Mouse (Mus musculus) liver, embryonic 13.5 days (tissue): ENCODE results near the gene Trim7. TPM values are rescaled to one million over a fixed set of nuclear protein-coding genes. Genes with fewer than 3 reads are reported as not detected.
A peak's percentile ranks its signal among the peaks of the same experiment; 100 is the strongest.
"Not testable (repeated sequence)": the region's sequence is repeated elsewhere in the genome, so short reads cannot be mapped to it uniquely, and the experiment has no call there.

Experiments
- ATAC-seq: fragments of 200-750 bp; cut with Nextera tagmentation; 2 replicates; pipeline ENCODE4 v1.8.0; 2017; ENCODE audit warnings: low read depth, mild to moderate bottlenecking, moderate number of reproducible peaks, moderate library complexity
- DNase-seq: peaks from one replicate; pipeline ENCODE4 v3.0.0; 2022
- H3K27ac ChIP-seq: fragments of 300-500 bp; sonication (generic); 2 replicates; pipeline ENCODE4 v1.5.1; 2015; ENCODE audit warnings: moderate library complexity, mild to moderate bottlenecking, inconsistent platforms
- H3K27me3 ChIP-seq: fragments of 300-500 bp; sonication (generic); 2 replicates; pipeline ENCODE4 v1.6.1; 2015; ENCODE audit warnings: mild to moderate bottlenecking, inconsistent platforms
- H3K36me3 ChIP-seq: fragments of 300-500 bp; sonication (generic); 2 replicates; pipeline ENCODE4 v1.6.1; 2015; ENCODE audit warnings: mild to moderate bottlenecking, inconsistent platforms
- H3K4me1 ChIP-seq: fragments of 300-500 bp; sonication (generic); replicated peaks from 2 replicates; pipeline ENCODE4 v1.6.1; 2015; ENCODE audit warnings: inconsistent platforms
- H3K4me2 ChIP-seq: fragments of 300-500 bp; sonication (generic); 2 replicates; pipeline ENCODE4 v1.6.1; 2015; ENCODE audit warnings: inconsistent platforms, mild to moderate bottlenecking, moderate library complexity
- H3K4me3 ChIP-seq: fragments of 300-500 bp; sonication (generic); replicated peaks from 2 replicates; pipeline ENCODE4 v1.5.1; 2015; ENCODE audit warnings: mild to moderate bottlenecking, inconsistent platforms
- H3K9ac ChIP-seq: fragments of 300-500 bp; sonication (generic); 2 replicates; pipeline ENCODE4 v1.6.1; 2015; ENCODE audit warnings: mild to moderate bottlenecking, inconsistent platforms
- H3K9me3 ChIP-seq: fragments of 300-500 bp; sonication (generic); replicated peaks from 2 replicates; pipeline ENCODE4 v1.6.1; 2016; ENCODE audit warnings: inconsistent platforms
- WGBS: fragments of 180-500 bp; shearing (Covaris S2); methylation state at CpG from one replicate; pipeline ENCODE4 v1.1.7; 2015; ENCODE audit not compliant: insufficient replicate concordance; 5-methylcytosine and 5-hydroxymethylcytosine counted together
- polyA plus RNA-seq: library from polyadenylated mRNA; unstranded; fragments of >200 nt; fragmentation: Nextera tagmentation; extraction: Ambion mirVana; gene quantifications from 2 replicates; pipeline ENCODE4 v1.2.1, GENCODE M21; 2015

Gene Trim7
- polyA plus RNA-seq, 1 experiment from 2014 or later, result 0.06 TPM

DNA sequence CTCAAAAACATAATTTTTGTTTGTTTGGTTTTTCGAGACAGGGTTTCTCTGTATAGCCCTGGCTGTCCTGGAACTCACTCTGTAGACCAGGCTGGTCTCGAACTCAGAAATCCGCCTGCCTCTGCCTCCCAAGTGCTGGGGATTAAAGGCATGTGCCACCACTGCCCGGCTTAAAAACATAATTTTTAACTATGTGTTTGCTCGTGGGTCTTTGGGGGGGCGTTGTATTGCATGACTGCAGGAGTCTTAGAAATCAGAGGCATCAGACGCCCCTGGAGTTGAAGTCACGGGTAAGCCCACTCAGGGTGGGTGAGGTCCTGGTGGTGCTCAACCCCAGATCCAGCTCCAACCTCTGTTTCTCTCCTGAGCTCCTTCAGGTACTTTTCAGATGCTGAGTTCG is 34.0 kb upstream of the Trim7 start:
- H3K4me1 ChIP-seq, result peaks cover 37% of the 10 kb centered on the region
- not testable (repeated sequence) for H3K4me2 ChIP-seq, H3K9ac ChIP-seq, H3K9me3 ChIP-seq, ATAC-seq, H3K4me3 ChIP-seq, H3K27ac ChIP-seq, H3K27me3 ChIP-seq, H3K36me3 ChIP-seq, DNase-seq
- WGBS, result 74% methylated on average over 9 of the region's 9 CpGs

DNA sequence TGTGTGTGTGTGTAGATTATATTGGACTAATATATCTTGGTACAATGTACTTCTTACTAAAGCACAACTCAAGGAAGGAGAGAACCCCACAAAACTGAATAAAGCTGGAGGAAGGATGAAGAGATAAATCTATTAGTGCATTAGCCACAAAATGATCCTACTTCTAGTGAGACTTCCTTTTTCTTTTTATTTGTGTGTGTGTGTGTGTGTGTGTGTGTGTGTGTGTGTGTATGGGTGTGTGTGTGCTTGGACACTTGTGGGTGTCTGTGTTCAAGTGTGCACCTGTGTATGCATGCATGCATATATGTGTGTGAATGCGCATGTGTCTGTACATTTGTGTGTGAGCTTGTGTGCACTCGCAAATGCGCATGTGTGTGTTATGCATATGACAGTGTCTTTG is 32.8 kb upstream of the Trim7 start:
- H3K27ac ChIP-seq, result no peak overlapping the region
- ATAC-seq (no peak), DNase-seq (no peak)
- no peak overlapping the region for H3K9ac ChIP-seq
- H3K27me3 ChIP-seq, result no peaks in the 10 kb centered on the region
- no peak overlapping the region for H3K4me2 ChIP-seq
- H3K9me3 ChIP-seq, result no peaks in the 10 kb centered on the region
- H3K36me3 ChIP-seq, result no peaks in the 10 kb centered on the region
- no peak overlapping the region for H3K4me3 ChIP-seq
- WGBS, result 96% methylated on average over 3 of the region's 3 CpGs
- H3K4me1 ChIP-seq, result peaks cover 43% of the 10 kb centered on the region

DNA sequence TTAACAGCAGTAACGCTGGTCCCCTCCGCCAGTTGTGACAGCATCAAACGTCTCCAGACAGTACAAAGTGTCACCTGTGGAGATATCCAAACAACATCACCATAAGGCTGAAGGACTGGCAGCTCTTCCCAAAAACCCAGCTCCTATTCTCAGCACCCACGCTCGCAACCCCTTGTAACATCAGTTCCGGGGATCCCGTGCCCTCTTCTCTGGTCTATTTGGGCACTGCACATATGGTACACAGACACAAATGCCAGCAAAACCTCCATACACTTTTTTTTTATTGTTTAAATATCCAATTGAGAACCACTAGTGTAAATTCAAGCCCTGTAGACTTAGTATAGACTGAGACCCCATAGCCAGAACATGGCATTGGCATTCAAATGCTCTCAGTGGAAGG is 30.7 kb upstream of the Trim7 start:
- DNase-seq (no peak), ATAC-seq (no peak)
- H3K4me1 ChIP-seq, result peaks cover 41% of the 10 kb centered on the region
- no peaks in the 10 kb centered on the region for H3K27me3 ChIP-seq
- no peaks in the 10 kb centered on the region for H3K9me3 ChIP-seq
- H3K36me3 ChIP-seq, result no peaks in the 10 kb centered on the region
- H3K27ac ChIP-seq, result no peak overlapping the region
- 88% methylated on average over 7 of the region's 7 CpGs for whole genome bisulfite sequencing
- H3K9ac ChIP-seq, result no peak overlapping the region
- no peak overlapping the region for H3K4me3 ChIP-seq
- no peak overlapping the region for H3K4me2 ChIP-seq

DNA sequence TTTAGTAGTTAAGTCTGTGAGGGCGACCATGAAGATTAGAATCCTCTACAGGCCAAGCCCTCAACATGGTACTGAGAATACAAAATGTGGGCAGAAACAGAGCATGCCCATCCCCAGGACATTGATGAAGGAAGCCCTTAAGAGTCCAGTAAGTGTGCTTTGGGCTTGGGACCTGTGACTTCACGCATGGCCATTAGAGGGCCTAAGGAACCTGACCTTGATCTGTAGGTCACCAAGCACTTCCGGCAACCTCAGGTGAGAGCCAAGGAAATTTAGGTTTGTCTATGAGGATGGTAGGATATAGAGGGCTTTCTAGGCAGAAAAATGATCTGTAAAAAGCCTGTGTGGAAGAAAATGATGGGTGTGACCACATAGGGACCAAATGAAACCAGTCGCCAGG is 29.6 kb upstream of the Trim7 start:
- Histone ChIP-seq H3K36me3 (peaks cover 3% of the 10 kb centered on the region), H3K27ac (no peak overlapping the region), H3K9me3 (no peaks in the 10 kb centered on the region), H3K4me2 (no peak overlapping the region), H3K9ac (no peak overlapping the region), H3K27me3 (no peaks in the 10 kb centered on the region), H3K4me3 (no peak overlapping the region), H3K4me1 (peaks cover 34% of the 10 kb centered on the region)
- no peak for DNase-seq
- ATAC-seq, result no peak
- 74% methylated on average over 4 of the region's 4 CpGs for WGBS

GRCm38 (mm10) chr11:48797287-48797686 is 28.7 kb upstream of the Trim7 start:
- H3K4me3 ChIP-seq, result 0 out of 2 replicates have a peak overlapping the region, but pooled peaks have one; percentile 88
- H3K36me3 ChIP-seq, result peaks cover 13% of the 10 kb centered on the region
- H3K9ac ChIP-seq, result peak overlapping the region; percentile 92
- 24% methylated on average over 5 of the region's 5 CpGs for WGBS
- ATAC-seq (peak; percentile 11; the same call in 1 of the 2 replicates), DNase-seq (no peak)
- H3K4me2 ChIP-seq, result peak overlapping the region; percentile 84
- H3K27ac ChIP-seq, result peak overlapping the region; percentile 94
- peaks cover 41% of the 10 kb centered on the region for H3K4me1 ChIP-seq
- no peaks in the 10 kb centered on the region for H3K27me3 ChIP-seq
- H3K9me3 ChIP-seq, result no peaks in the 10 kb centered on the region

- Histone ChIP-seq H3K36me3 (peaks cover 23% of the 10 kb centered on the region), H3K9ac (peak overlapping the region; percentile 92), H3K27me3 (no peaks in the 10 kb centered on the region), H3K9me3 (no peaks in the 10 kb centered on the region), H3K4me2 (peak overlapping the region; percentile 84), H3K27ac (peak overlapping the region; percentile 94), H3K4me3 (peak overlapping the region; percentile 88), H3K4me1 (peaks cover 51% of the 10 kb centered on the region)
- DNase-seq, result no peak
- ATAC-seq, result no peak
- 36% methylated on average over 7 of the region's 7 CpGs for WGBS
Measured at GRCm38 (mm10) chr11:48798308-48798707, 27.6 kb upstream of the Trim7 start.

- ATAC-seq, result peak; percentile 1; the same call in 1 of the 2 replicates
Measured at GRCm38 (mm10) chr11:48798984-48799920, 26.7 kb upstream of the Trim7 start.

GRCm38 (mm10) chr11:48799921-48800701 is 25.8 kb upstream of the Trim7 start, which contains the start of gene Rack1:
Gene Rack1, plus strand, starts transcription at chr11:48800332.
- peak; percentile 83 for ATAC-seq
- under 1% methylated on average over 47 of the region's 47 CpGs for WGBS
- peaks cover 41% of the 10 kb centered on the region for H3K36me3 ChIP-seq
- H3K9ac ChIP-seq, result peak within 1 kb of the TSS; percentile 92
- H3K4me3 ChIP-seq, result peak within 1 kb of the TSS; percentile 88
- H3K4me2 ChIP-seq, result peak within 1 kb of the TSS; percentile 84
- peaks cover 64% of the 10 kb centered on the region for H3K4me1 ChIP-seq
- H3K27ac ChIP-seq, result peak within 1 kb of the TSS; percentile 94
- H3K27me3 ChIP-seq, result no peaks in the 10 kb centered on the region
- peak; percentile 82 for DNase-seq
- no peaks in the 10 kb centered on the region for H3K9me3 ChIP-seq

More at GRCm38 (mm10) chr11:48798984-48799920, 26.7 kb upstream of the Trim7 start:
- peak overlapping the region; percentile 84 for H3K4me2 ChIP-seq
- H3K9ac ChIP-seq, result peak overlapping the region; percentile 92
- peak overlapping the region; percentile 94 for H3K27ac ChIP-seq
- no peaks in the 10 kb centered on the region for H3K9me3 ChIP-seq
- no peak for DNase-seq
- peaks cover 60% of the 10 kb centered on the region for H3K4me1 ChIP-seq
- H3K36me3 ChIP-seq, result peaks cover 33% of the 10 kb centered on the region
- 5% methylated on average over 18 of the region's 18 CpGs for WGBS
- peak overlapping the region; percentile 88 for H3K4me3 ChIP-seq
- H3K27me3 ChIP-seq, result no peaks in the 10 kb centered on the region

- Histone ChIP-seq H3K4me3 (peak overlapping the region; percentile 88), H3K36me3 (peaks cover 61% of the 10 kb centered on the region), H3K4me1 (peaks cover 69% of the 10 kb centered on the region), H3K4me2 (peak overlapping the region; percentile 84), H3K27ac (peak overlapping the region; percentile 94), H3K9me3 (no peaks in the 10 kb centered on the region), H3K9ac (peak overlapping the region; percentile 92), H3K27me3 (no peaks in the 10 kb centered on the region)
- WGBS, result 50% methylated on average over 17 of the region's 17 CpGs
- ATAC-seq (no peak), DNase-seq (no peak)
Measured at GRCm38 (mm10) chr11:48801831-48802772, 23.8 kb upstream of the Trim7 start.

DNA sequence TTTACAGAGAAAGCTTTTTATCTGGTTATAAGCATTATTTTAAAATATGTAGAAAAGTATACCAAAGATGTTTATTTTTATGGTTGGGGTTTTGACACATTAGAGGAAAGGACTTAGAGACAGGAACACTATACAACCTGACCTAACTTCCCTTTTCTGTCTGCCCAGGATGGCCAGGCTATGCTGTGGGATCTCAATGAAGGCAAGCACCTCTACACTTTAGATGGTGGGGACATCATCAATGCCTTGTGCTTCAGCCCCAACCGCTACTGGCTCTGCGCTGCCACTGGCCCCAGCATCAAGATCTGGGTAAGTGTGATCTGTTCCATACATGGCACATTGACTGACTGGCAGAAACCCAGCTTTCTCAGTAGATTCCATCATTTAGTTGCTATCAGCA is 22.0 kb upstream of the Trim7 start:
- Histone ChIP-seq H3K4me1 (peaks cover 55% of the 10 kb centered on the region), H3K27me3 (no peaks in the 10 kb centered on the region), H3K36me3 (peaks cover 80% of the 10 kb centered on the region), H3K9me3 (no peaks in the 10 kb centered on the region), H3K4me3 (no peak overlapping the region), H3K9ac (0 out of 2 replicates have a peak overlapping the region, but pooled peaks have one; percentile 11), H3K27ac (0 out of 2 replicates have a peak overlapping the region, but pooled peaks have one; percentile 7), H3K4me2 (no peak overlapping the region)
- WGBS, result 91% methylated on average over 2 of the region's 2 CpGs
- ATAC-seq (no peak), DNase-seq (no peak)
